ENCODE assay signal across 7 mouse cellular contexts in the genomic region with DNA sequence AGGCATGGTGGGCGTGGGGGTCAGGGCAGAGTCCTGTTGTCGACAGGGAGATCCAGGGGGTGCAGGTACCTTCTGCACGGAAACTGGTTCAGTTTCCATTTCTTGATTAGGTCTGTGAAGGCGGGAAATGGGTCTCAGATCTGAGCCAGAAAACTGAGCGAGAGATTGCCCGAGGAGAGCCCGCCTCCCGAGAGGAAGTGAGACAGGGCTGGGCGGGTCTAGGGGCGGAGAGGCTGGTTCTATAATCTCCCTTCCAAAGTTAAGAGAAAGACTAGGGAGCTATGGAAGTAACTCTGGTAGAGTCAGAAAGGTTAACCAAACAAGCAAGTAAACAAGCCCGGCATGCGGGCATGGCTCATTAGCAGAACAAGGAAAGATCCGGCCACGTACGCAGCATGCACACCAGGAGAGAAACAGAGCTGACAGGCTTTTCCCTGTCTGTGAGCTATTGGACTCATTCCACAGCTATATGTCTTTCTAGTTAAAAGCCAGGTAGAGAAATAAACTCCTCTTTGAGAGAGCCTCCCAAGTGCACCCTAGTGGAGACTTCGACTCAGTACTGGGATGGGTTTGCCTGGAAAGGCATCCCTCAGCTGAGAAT. TPM values are rescaled to one million over a fixed set of nuclear protein-coding genes. Genes with fewer than 3 reads are reported as not detected.
A peak's percentile ranks its signal among the peaks of the same experiment; 100 is the strongest.
DNase-seq lines count a peak whose midpoint lies in the region; ATAC-seq lines count a peak whose summit lies in the region.

A gene (minus strand): TSS at position 195 of the 601 bp plus-strand sequence.

- ATAC-seq in limb, embryonic 13.5 days (ENCODE audit: low FRiP score, low read depth), result peak; percentile 78; the same call in 1 of the 2 replicates
- ATAC-seq in midbrain, embryonic 14.5 days (ENCODE audit: low FRiP score, low TSS enrichment), result no peak

- H3K9ac ChIP-seq in limb, embryonic 13.5 days, result peak within 1 kb of the TSS; percentile 76
- peak within 1 kb of the TSS; percentile 44 for H3K9ac ChIP-seq in midbrain, embryonic 14.5 days (replicated peaks; ENCODE audit: low read length)

- no peaks in the 10 kb centered on the region for H3K9me3 ChIP-seq in limb, embryonic 13.5 days
- no peaks in the 10 kb centered on the region for H3K9me3 ChIP-seq in midbrain, embryonic 14.5 days (ENCODE audit: control insufficient read depth, low read length)

- 0% methylated on average over 16 of the region's 16 CpGs for WGBS in limb, embryonic 13.5 days
- 1% methylated on average over 16 of the region's 16 CpGs for WGBS in midbrain, embryonic 14.5 days

- H3K36me3 ChIP-seq in limb, embryonic 13.5 days, result no peaks in the 10 kb centered on the region
- no peaks in the 10 kb centered on the region for H3K36me3 ChIP-seq in midbrain, embryonic 14.5 days (ENCODE audit: control insufficient read depth, insufficient read depth, low read length)

- H3K27ac ChIP-seq in limb, embryonic 13.5 days, result peak within 1 kb of the TSS; percentile 95
- no peak within 1 kb of the TSS for H3K27ac ChIP-seq in midbrain, embryonic 14.5 days (replicated peaks; ENCODE audit: low read depth, low read length)

- H3K4me2 ChIP-seq in limb, embryonic 13.5 days (replicated peaks), result peak within 1 kb of the TSS; percentile 79
- H3K4me2 ChIP-seq in midbrain, embryonic 14.5 days (ENCODE audit: low read length), result peak within 1 kb of the TSS; percentile 52

- peaks cover 45% of the 10 kb centered on the region for H3K4me1 ChIP-seq in limb, embryonic 13.5 days
- H3K4me1 ChIP-seq in midbrain, embryonic 14.5 days (ENCODE audit: control insufficient read depth, insufficient read depth, low read length), result peaks cover 6% of the 10 kb centered on the region; the same call in 1 of the 2 replicates

- H3K27me3 ChIP-seq in limb, embryonic 13.5 days, result no peaks in the 10 kb centered on the region
- H3K27me3 ChIP-seq in midbrain, embryonic 14.5 days (ENCODE audit: control insufficient read depth, insufficient read depth, low read length), result no peaks in the 10 kb centered on the region

- peak; percentile 76 for DNase-seq in adrenal gland, adult 8-10 months
- peak; percentile 68 for DNase-seq in embryo, embryonic 9.5 days (ENCODE audit: extremely low spot score)
- peak; percentile 90 for DNase-seq in heart, adult 18-20 months
- DNase-seq in kidney, adult 18-20 months, result peak; percentile 85
- DNase-seq in midbrain, embryonic 14.5 days, result peak; percentile 70
- peak; percentile 80 to 86 for DNase-seq in spleen, postnatal 10 days (ENCODE audit: low spot score in 2 of 2)

- H3K4me3 ChIP-seq in limb, embryonic 13.5 days, result peak within 1 kb of the TSS; percentile 62
- peak within 1 kb of the TSS; percentile 25 for H3K4me3 ChIP-seq in midbrain, embryonic 14.5 days (replicated peaks; ENCODE audit: low read depth, low read length)

RNA-seq across cellular contexts. Expression of the gene that starts here (rescaled TPM):
- total RNA-seq in adrenal gland, adult 8-10 months (2022), result 10 to 100 TPM; 23.4 to 45.6 (median 31.8) TPM
- 1 to 10 TPM; 8.1 to 8.8 TPM for total RNA-seq in heart, adult 18-20 months (2021)
- 15.3 and 18.2 TPM in 2 replicates for polyA plus RNA-seq in limb, embryonic 13.5 days (2015; fragmentation: Nextera tagmentation; extraction: Ambion mirVana)
- polyA plus RNA-seq in midbrain, embryonic 14.5 days (2014; fragmentation: Nextera tagmentation; extraction: Ambion mirVana), result 3.8 and 3.9 TPM in 2 replicates
